Mouse (Mus musculus): Measurements from ENCODE around the gene Man2a2.

GRCm38 (mm10) chr7:80357156-80357555, 14.0 kb downstream of the Man2a2 start:
- TF ChIP-seq CTCF (IDR thresholded peaks at IDR 0.05; ENCODE audit: control insufficient read depth, insufficient read depth, low read length) (no peak), POLR2A (IDR thresholded peaks at IDR 0.05; ENCODE audit: borderline replicate concordance, control insufficient read depth, low read depth, low read length) (no peak)
